Mouse (Mus musculus): ENCODE results near the gene Dlgap1. TPM values are rescaled to one million over a fixed set of nuclear protein-coding genes. Genes with fewer than 3 reads are reported as not detected.

Dlgap1 gene
- polyA plus RNA-seq, 1 experiment from 2014 or later, result 0.33 TPM

DNA sequence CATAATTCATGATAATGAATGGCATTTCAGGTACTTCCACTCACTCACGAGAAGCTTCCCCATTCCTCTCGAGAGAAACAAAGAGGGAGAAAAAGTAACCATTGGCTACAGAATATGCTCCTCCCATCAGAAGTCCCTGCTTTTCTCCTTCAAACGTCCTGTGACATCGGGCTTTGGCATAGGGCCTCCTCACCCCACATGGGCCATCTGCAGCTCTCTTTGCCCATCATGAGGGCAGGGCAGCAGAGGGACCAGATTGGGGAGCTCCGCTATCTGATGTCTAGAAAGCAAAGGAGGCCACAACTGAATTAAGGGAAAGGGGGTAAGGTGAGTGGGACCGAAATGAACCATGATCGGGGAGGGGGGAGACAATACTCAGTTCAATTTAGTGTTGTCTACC, 47.6 kb downstream of the Dlgap1 start:
- DNase-seq (ENCODE audit: low read depth, low spot score) (no peak), ATAC-seq (no peak)
- in situ Hi-C loops (cut with MboI; ENCODE audit: low pct_unique_long_range_greater_than_20kb), result no loop called here
- H3K27me3 ChIP-seq, result no peaks in the 10 kb centered on the region
- ChIA-PET POLR2A (no interaction called here), CTCF (no interaction called here)
- TF ChIP-seq CTCF (IDR thresholded peaks at IDR 0.05), result no peak

- ChIA-PET POLR2A (no interaction called here), CTCF (no interaction called here)
- ATAC-seq (no peak), DNase-seq (ENCODE audit: low read depth, low spot score) (no peak)
- in situ Hi-C loops (cut with MboI; ENCODE audit: low pct_unique_long_range_greater_than_20kb), result no loop called here
- no peak for TF ChIP-seq CTCF (IDR thresholded peaks at IDR 0.05)
- H3K27me3 ChIP-seq, result no peaks in the 10 kb centered on the region
Measured at GRCm38 (mm10) chr17:70020376-70020775, 51.5 kb downstream of the Dlgap1 start.

- no peaks in the 10 kb centered on the region for H3K27me3 ChIP-seq
- DNase-seq (ENCODE audit: low read depth, low spot score) (no peak), ATAC-seq (no peak)
- in situ Hi-C loops (cut with MboI; ENCODE audit: low pct_unique_long_range_greater_than_20kb), result no loop called here
- POLR2A ChIA-PET, result no interaction called here
- CTCF ChIA-PET, result no interaction called here
- TF ChIP-seq CTCF (IDR thresholded peaks at IDR 0.05), result no peak
Measured at GRCm38 (mm10) chr17:70022618-70023017, 53.7 kb downstream of the Dlgap1 start.

GRCm38 (mm10) chr17:70034862-70035261, 66.0 kb downstream of the Dlgap1 start:
- ChIA-PET POLR2A (no interaction called here), CTCF (no interaction called here)
- peaks cover 4% of the 10 kb centered on the region for H3K27me3 ChIP-seq
- ATAC-seq (no peak), DNase-seq (ENCODE audit: low read depth, low spot score) (no peak)
- TF ChIP-seq CTCF (IDR thresholded peaks at IDR 0.05), result no peak
- in situ Hi-C loops (cut with MboI; ENCODE audit: low pct_unique_long_range_greater_than_20kb), result no loop called here

DNA sequence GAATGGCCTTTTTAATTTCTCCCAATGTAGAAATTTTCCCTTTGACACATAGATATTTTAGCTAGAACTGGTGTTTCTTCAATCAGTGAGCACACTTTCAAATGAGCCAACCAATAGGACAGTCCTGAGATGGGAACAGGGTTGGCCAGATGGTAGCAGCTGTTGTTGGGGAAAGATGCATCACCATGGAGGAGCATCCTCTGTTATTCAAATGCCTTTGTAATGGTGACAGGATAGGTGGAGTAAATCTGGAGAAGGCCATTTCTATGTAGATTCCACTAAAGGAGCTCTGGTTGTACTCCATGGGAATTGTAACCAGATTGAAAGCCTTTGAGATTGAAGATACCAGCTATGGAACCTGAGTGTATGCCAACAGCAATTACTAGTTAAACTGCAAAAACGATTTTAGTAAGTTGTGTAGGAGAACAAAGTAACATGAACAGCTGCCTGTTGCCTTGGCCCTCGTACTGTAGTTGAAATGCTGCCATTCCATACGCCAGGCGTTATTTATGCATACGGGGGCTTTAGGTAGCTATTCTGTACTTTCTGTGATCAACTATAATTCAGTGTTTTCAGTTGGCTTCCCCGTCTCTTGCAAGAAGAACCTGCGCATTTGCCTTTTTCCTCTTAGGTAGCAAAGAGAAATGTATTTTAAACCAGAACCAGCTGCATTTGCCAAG, 72.0 kb downstream of the Dlgap1 start:
- in situ Hi-C loops (cut with MboI; ENCODE audit: low pct_unique_long_range_greater_than_20kb), result no loop called here
- CTCF ChIA-PET, result no interaction called here
- TF ChIP-seq CTCF (IDR thresholded peaks at IDR 0.05), result no peak

GRCm38 (mm10) chr17:70068281-70068680, 99.4 kb downstream of the Dlgap1 start:
- no peak for DNase-seq (ENCODE audit: low read depth, low spot score)
- in situ Hi-C loops (cut with MboI; ENCODE audit: low pct_unique_long_range_greater_than_20kb), result no loop called here
- ChIA-PET POLR2A (no interaction called here), CTCF (interaction anchor here (1.8 kb wide), 1 partner anchor 12 kb away, joined by 4 read pairs; no protein-coding TSS in a partner anchor)
- no peak for TF ChIP-seq CTCF (IDR thresholded peaks at IDR 0.05)
- ATAC-seq, result no peak
- no peaks in the 10 kb centered on the region for H3K27me3 ChIP-seq

More for the DNA sequence above, 72.0 kb downstream of the Dlgap1 start:
- H3K27me3 ChIP-seq, result peaks cover 4% of the 10 kb centered on the region
- POLR2A ChIA-PET, result no interaction called here
- DNase-seq (ENCODE audit: low read depth, low spot score) (no peak), ATAC-seq (no peak)

DNA sequence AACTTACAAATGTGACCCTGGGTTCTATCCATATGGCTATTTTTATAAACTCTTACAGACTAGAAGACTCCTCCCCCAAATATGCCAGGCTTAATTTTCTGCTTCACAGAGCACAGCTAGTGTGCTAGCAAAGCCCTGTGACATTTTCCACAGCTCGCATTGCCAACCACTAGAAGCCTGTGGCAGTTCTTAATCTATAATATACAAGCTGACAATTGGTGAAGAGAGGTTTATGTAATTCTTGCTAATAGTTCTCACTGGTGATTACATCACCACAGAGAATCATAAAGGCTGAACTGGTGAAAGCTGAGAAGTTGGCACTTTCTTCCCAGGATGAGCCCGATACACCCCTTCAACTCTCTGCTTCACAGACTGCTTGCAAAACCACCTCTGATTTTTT, 103.2 kb downstream of the Dlgap1 start:
- POLR2A ChIA-PET, result no interaction called here
- no peak for TF ChIP-seq CTCF (IDR thresholded peaks at IDR 0.05)
- ATAC-seq (no peak), DNase-seq (ENCODE audit: low read depth, low spot score) (no peak)
- in situ Hi-C loops (cut with MboI; ENCODE audit: low pct_unique_long_range_greater_than_20kb), result no loop called here
- CTCF ChIA-PET, result no interaction called here
- H3K27me3 ChIP-seq, result no peaks in the 10 kb centered on the region

GRCm38 (mm10) chr17:70088220-70088619, 119.3 kb downstream of the Dlgap1 start:
- peaks cover 5% of the 10 kb centered on the region for H3K27me3 ChIP-seq
- ATAC-seq, result no peak
- no peak for TF ChIP-seq CTCF (IDR thresholded peaks at IDR 0.05)
- in situ Hi-C loops (cut with MboI; ENCODE audit: low pct_unique_long_range_greater_than_20kb), result no loop called here
- CTCF ChIA-PET, result no interaction called here
- no peak for DNase-seq (ENCODE audit: low read depth, low spot score)
- POLR2A ChIA-PET, result no interaction called here

GRCm38 (mm10) chr17:70090737-70091136, 121.9 kb downstream of the Dlgap1 start:
- peaks cover 5% of the 10 kb centered on the region for H3K27me3 ChIP-seq
- no peak for TF ChIP-seq CTCF (IDR thresholded peaks at IDR 0.05)
- ATAC-seq, result no peak
- ChIA-PET POLR2A (no interaction called here), CTCF (no interaction called here)
- DNase-seq (ENCODE audit: low read depth, low spot score), result no peak
- in situ Hi-C loops (cut with MboI; ENCODE audit: low pct_unique_long_range_greater_than_20kb), result no loop called here

DNA sequence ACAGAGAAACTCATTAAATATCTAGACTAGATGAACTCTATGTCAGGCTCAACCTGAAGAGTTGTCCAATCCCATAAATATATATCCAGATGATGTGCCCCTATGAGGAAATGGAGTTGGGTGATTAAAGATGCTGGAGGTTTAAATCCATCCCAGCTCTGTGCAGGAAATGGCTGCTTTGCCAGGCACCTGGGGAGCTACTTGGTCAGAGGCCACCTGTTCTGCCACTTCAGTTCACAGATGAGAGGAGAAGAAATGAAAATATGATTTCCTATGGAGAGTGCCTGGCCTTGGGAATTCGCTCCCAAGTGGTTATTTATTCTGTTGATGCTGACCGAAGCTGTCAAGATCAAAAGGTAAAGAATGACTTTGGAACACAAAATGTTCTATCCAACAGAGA, 160.3 kb downstream of the Dlgap1 start:
- in situ Hi-C loops (cut with MboI; ENCODE audit: low pct_unique_long_range_greater_than_20kb), result no loop called here
- H3K27me3 ChIP-seq, result no peaks in the 10 kb centered on the region
- ChIA-PET POLR2A (no interaction called here), CTCF (no interaction called here)
- DNase-seq (ENCODE audit: low read depth, low spot score) (no peak), ATAC-seq (no peak)
- TF ChIP-seq CTCF (IDR thresholded peaks at IDR 0.05), result no peak

DNA sequence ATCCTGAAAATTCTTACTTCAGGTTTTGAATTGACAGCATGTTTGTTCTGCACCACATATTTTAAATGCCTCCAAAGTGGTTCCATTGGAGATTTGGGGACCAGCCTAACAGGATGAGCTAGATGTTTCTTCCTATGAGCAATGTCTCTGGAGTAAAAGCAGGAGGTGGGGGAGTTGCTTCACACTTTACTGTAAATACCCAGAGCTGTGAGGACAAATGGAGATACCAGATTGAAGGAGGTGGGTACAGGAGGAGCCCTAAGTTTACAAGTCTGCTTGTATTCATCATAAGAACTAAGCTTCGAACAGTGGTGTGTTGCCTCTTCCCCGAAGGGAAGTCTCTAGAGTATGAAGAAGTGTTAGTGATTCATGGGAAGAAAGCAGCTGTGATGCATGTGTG, 201.0 kb downstream of the Dlgap1 start:
- H3K27me3 ChIP-seq, result peaks cover 5% of the 10 kb centered on the region
- ChIA-PET CTCF (no interaction called here), POLR2A (no interaction called here)
- no peak for TF ChIP-seq CTCF (IDR thresholded peaks at IDR 0.05)
- ATAC-seq, result no peak
- in situ Hi-C loops (cut with MboI; ENCODE audit: low pct_unique_long_range_greater_than_20kb), result no loop called here
- DNase-seq (ENCODE audit: low read depth, low spot score), result no peak

GRCm38 (mm10) chr17:70172500-70173036, 203.7 kb downstream of the Dlgap1 start:
- no peak for TF ChIP-seq CTCF (IDR thresholded peaks at IDR 0.05)
- CTCF ChIA-PET, result no interaction called here
- no peak for DNase-seq (ENCODE audit: low read depth, low spot score)
- POLR2A ChIA-PET, result no interaction called here
- in situ Hi-C loops (cut with MboI; ENCODE audit: low pct_unique_long_range_greater_than_20kb), result no loop called here
- no peak for ATAC-seq
- H3K27me3 ChIP-seq, result no peaks in the 10 kb centered on the region
